Mouse (Mus musculus) 3134 (cell line): ENCODE results near the gene Rai14.
"Not testable (repeated sequence)": the region's sequence is repeated elsewhere in the genome, so short reads cannot be mapped to it uniquely, and the experiment has no call there.

Experiments used
- DNase-seq: peaks from one replicate; pipeline ENCODE4 v3.0.0-alpha.2; 2011; ENCODE audit warnings: low spot score; ENCODE audit not compliant: insufficient read length; ENCODE audit errors: extremely low read depth

The Rai14 gene

GRCm38 (mm10) chr15:10554336-10554735 is 160.1 kb downstream of the Rai14 start:
- DNase-seq: no peak

- DNase-seq: no peak
Measured at GRCm38 (mm10) chr15:10540271-10541088, 173.9 kb downstream of the Rai14 start.

DNA sequence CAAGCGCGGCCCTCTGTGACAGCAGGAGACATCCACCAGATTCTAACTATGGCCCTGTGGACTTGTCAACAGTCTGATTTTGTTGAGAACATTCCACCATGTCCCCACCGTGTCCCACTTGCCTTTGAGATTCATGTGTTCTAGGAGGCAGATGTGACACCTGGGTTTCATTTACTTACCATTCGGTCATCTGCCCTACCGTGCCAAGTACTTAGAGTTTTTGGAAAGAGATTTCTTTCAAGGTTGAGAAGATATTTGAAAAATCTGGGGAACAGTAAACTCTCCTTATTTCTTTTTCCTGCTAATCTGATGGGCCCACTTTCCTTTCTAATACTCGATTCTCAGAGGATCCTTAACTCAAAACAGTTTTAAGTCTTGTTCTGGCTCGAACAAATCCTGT is 178.5 kb downstream of the Rai14 start:
- DNase-seq: no peak

DNA sequence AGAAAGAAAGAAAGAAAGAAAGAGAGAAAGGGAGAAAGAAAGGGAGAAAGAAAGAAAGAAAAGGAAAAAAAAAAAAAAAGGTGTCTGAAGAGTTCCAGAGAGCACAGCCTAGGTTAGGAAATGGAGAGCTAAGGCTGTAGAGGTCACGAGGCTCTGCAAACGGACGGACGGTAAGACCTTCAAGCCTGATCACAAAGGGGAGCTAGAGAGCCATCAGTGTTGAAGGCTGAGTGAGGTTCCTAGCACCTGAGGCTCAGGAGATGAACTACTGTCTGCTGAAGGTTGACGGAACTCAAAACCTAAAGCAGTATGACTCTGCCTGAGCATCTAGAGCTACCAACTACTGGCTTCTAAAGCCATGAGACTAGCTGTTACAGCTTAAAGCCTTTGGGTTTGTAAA is 179.8 kb downstream of the Rai14 start:
- no peak for DNase-seq

DNA sequence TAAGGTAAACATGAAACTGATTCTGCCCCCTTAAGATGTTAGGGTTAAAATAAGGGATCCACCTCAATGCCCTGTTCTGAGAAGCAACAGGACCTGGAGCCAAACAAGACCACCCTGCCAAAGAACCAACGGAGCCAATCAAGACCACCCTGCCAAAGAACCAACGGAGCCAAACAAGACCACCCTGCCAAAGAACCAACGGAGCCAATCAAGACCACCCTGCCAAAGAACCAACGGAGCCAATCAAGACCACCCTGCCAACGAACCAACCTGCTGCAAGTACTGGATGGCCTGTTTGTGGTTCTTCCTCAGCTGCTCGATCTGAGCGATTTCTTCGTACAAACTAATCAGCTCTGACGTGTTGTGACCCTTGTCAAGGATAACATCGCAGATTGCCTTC is 181.1 kb downstream of the Rai14 start:
- DNase-seq: not testable (repeated sequence)

DNA sequence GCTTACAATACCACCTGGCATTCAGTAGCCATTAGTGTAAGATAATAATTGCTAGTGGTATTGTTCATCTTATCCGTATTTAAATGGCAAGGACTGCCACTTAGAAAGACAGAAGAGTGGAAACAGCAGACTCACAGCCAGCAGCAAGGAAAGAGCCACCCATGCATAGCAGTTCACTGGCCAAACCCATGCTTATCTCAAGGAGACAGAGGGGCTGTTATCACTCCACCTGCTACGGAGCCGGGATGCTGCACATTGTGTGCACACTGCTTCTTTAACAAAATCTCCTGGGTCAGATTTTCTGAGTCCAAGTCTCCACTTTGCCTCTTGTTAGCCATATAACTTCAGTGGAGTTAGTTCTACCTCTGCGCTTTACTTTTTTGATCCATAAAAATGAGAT is 183.1 kb downstream of the Rai14 start:
- DNase-seq: no peak

- peak; percentile 14 for DNase-seq
Measured at GRCm38 (mm10) chr15:10525896-10526295, 188.5 kb downstream of the Rai14 start.
